Mouse (Mus musculus) liver, embryonic 11.5 days (tissue): ENCODE measurements around the gene Gm17657. TPM values are rescaled to one million over a fixed set of nuclear protein-coding genes. Genes with fewer than 3 reads are reported as not detected.

Experiments used
- ATAC-seq: fragments of 200-750 bp; cut with Nextera tagmentation; replicated peaks from 2 replicates; pipeline ENCODE4 v1.8.0; 2017; ENCODE audit warnings: moderate number of reproducible peaks, mild to moderate bottlenecking, moderate TSS enrichment, moderate library complexity; ENCODE audit not compliant: low FRiP score
- DNase-seq: peaks from one replicate; pipeline ENCODE4 v3.0.0-alpha.2; 2017; ENCODE audit warnings: low spot score
- H3K27ac ChIP-seq: fragments of 300-500 bp; sonication (generic); 2 replicates; pipeline ENCODE4 v1.5.1; 2014; ENCODE audit warnings: mild to moderate bottlenecking, low read depth, low read length, control low read depth
- H3K27me3 ChIP-seq: fragments of 300-500 bp; sonication (generic); replicated peaks from 2 replicates; pipeline ENCODE4 v1.6.1; 2014; ENCODE audit warnings: low read length, mixed read lengths; ENCODE audit not compliant: control insufficient read depth, insufficient read depth
- H3K36me3 ChIP-seq: fragments of 300-500 bp; sonication (generic); 2 replicates; pipeline ENCODE4 v1.6.1; 2014; ENCODE audit warnings: mild to moderate bottlenecking, low read length, moderate library complexity, mixed read lengths; ENCODE audit not compliant: control insufficient read depth, insufficient read depth
- H3K4me1 ChIP-seq: fragments of 300-500 bp; sonication (generic); replicated peaks from 2 replicates; pipeline ENCODE4 v1.6.1; 2014; ENCODE audit warnings: low read length, mixed read lengths; ENCODE audit not compliant: control insufficient read depth, insufficient read depth
- H3K4me2 ChIP-seq: fragments of 300-500 bp; sonication (generic); 2 replicates; pipeline ENCODE4 v1.6.1; 2014; ENCODE audit warnings: mild to moderate bottlenecking, control low read depth, moderate library complexity
- H3K4me3 ChIP-seq: fragments of 300-500 bp; sonication (generic); 2 replicates; pipeline ENCODE4 v1.5.1; 2014; ENCODE audit warnings: low read depth, low read length, control low read depth
- H3K9ac ChIP-seq: fragments of 300-500 bp; sonication (generic); 2 replicates; pipeline ENCODE4 v1.6.1; 2014; ENCODE audit warnings: low read depth, low read length, control low read depth
- H3K9me3 ChIP-seq: fragments of 300-500 bp; sonication (generic); 2 replicates; pipeline ENCODE4 v1.6.1; 2016; ENCODE audit warnings: low read length, inconsistent platforms, mixed read lengths; ENCODE audit not compliant: control insufficient read depth
- WGBS: fragments of 180-500 bp; shearing (Covaris S2); extraction: QIAGEN DNeasy Blood & Tissue Kit; methylation state at CpG from one replicate; pipeline ENCODE4 v1.1.7; 2014; 5-methylcytosine and 5-hydroxymethylcytosine counted together
- polyA plus RNA-seq: library from polyadenylated mRNA; unstranded; fragments of >200 nt; fragmentation: Nextera tagmentation; extraction: Ambion mirVana; gene quantifications from 2 replicates; pipeline ENCODE4 v1.2.1, GENCODE M21; 2014

Gene Gm17657
- polyA plus RNA-seq, 1 experiment from 2014 or later: 0.11 TPM

- no peak for ATAC-seq
- Histone ChIP-seq H3K4me2 (peak overlapping the region; percentile 95), H3K36me3 (peaks cover 12% of the 10 kb centered on the region), H3K4me1 (peaks cover 39% of the 10 kb centered on the region), H3K27me3 (no peaks in the 10 kb centered on the region), H3K9ac (peak overlapping the region; percentile 84), H3K27ac (peak overlapping the region; percentile 89), H3K9me3 (no peaks in the 10 kb centered on the region), H3K4me3 (peak overlapping the region; percentile 85)
- DNase-seq: no peak
- WGBS: 5% methylated on average over 30 of the region's 30 CpGs
Measured at GRCm38 (mm10) chr17:29488978-29489970, 60.2 kb downstream of the Gm17657 start.

GRCm38 (mm10) chr17:29488257-29488977, 61.0 kb downstream of the Gm17657 start:
- DNase-seq (no peak), ATAC-seq (no peak)
- Histone ChIP-seq H3K4me1 (peaks cover 32% of the 10 kb centered on the region), H3K36me3 (peaks cover 4% of the 10 kb centered on the region; the same call in 1 of the 2 replicates), H3K27ac (peak overlapping the region; percentile 89), H3K27me3 (no peaks in the 10 kb centered on the region), H3K4me3 (no peak overlapping the region), H3K9me3 (no peaks in the 10 kb centered on the region), H3K9ac (peak overlapping the region; percentile 84; the same call in 1 of the 2 replicates), H3K4me2 (peak overlapping the region; percentile 95)
- 77% methylated on average over 8 of the region's 8 CpGs for WGBS

- ATAC-seq (no peak), DNase-seq (no peak)
- H3K4me2 ChIP-seq: no peak overlapping the region
- no peaks in the 10 kb centered on the region for H3K36me3 ChIP-seq
- no peak overlapping the region for H3K27ac ChIP-seq
- H3K27me3 ChIP-seq: no peaks in the 10 kb centered on the region
- H3K9me3 ChIP-seq: 0 out of 2 replicates have a peak, but pooled peaks cover 4% of the 10 kb centered on the region
- H3K4me1 ChIP-seq: peaks cover 30% of the 10 kb centered on the region
- H3K9ac ChIP-seq: no peak overlapping the region
- H3K4me3 ChIP-seq: no peak overlapping the region
- WGBS: 58% methylated on average over 3 of the region's 3 CpGs
Measured at GRCm38 (mm10) chr17:29485336-29486233, 63.9 kb downstream of the Gm17657 start.

GRCm38 (mm10) chr17:29484431-29484830, 65.0 kb downstream of the Gm17657 start:
- ATAC-seq: no peak
- no peaks in the 10 kb centered on the region for H3K36me3 ChIP-seq
- no peaks in the 10 kb centered on the region for H3K27me3 ChIP-seq
- 0 out of 2 replicates have a peak, but pooled peaks cover 4% of the 10 kb centered on the region for H3K9me3 ChIP-seq
- DNase-seq: no peak
- no peak overlapping the region for H3K27ac ChIP-seq
- peaks cover 30% of the 10 kb centered on the region for H3K4me1 ChIP-seq
- no peak overlapping the region for H3K4me2 ChIP-seq
- no peak overlapping the region for H3K4me3 ChIP-seq
- WGBS: 93% methylated on average over 2 of the region's 2 CpGs
- H3K9ac ChIP-seq: no peak overlapping the region

GRCm38 (mm10) chr17:29483282-29483681, 66.2 kb downstream of the Gm17657 start:
- Histone ChIP-seq H3K27me3 (no peaks in the 10 kb centered on the region), H3K4me1 (peaks cover 21% of the 10 kb centered on the region), H3K9ac (no peak overlapping the region), H3K9me3 (0 out of 2 replicates have a peak, but pooled peaks cover 4% of the 10 kb centered on the region), H3K27ac (no peak overlapping the region), H3K4me3 (no peak overlapping the region), H3K4me2 (no peak overlapping the region), H3K36me3 (no peaks in the 10 kb centered on the region)
- ATAC-seq: no peak
- 95% methylated on average over 2 of the region's 2 CpGs for WGBS
- no peak for DNase-seq

- ATAC-seq (no peak), DNase-seq (no peak)
- H3K4me1 ChIP-seq: peaks cover 21% of the 10 kb centered on the region
- no peak overlapping the region for H3K4me3 ChIP-seq
- 0 out of 2 replicates have a peak, but pooled peaks cover 4% of the 10 kb centered on the region for H3K9me3 ChIP-seq
- 88% methylated on average over 7 of the region's 7 CpGs for WGBS
- H3K9ac ChIP-seq: no peak overlapping the region
- no peaks in the 10 kb centered on the region for H3K27me3 ChIP-seq
- no peak overlapping the region for H3K4me2 ChIP-seq
- no peak overlapping the region; the same call in 1 of the 2 replicates for H3K27ac ChIP-seq
- H3K36me3 ChIP-seq: no peaks in the 10 kb centered on the region
Measured at GRCm38 (mm10) chr17:29482632-29483031, 66.8 kb downstream of the Gm17657 start.

GRCm38 (mm10) chr17:29480256-29480655, 69.2 kb downstream of the Gm17657 start:
- no peaks in the 10 kb centered on the region for H3K27me3 ChIP-seq
- H3K27ac ChIP-seq: no peak overlapping the region
- ATAC-seq (no peak), DNase-seq (no peak)
- no peak overlapping the region for H3K9ac ChIP-seq
- no peak overlapping the region for H3K4me3 ChIP-seq
- H3K4me2 ChIP-seq: no peak overlapping the region
- H3K9me3 ChIP-seq: 0 out of 2 replicates have a peak, but pooled peaks cover 4% of the 10 kb centered on the region
- 78% methylated on average over 2 of the region's 2 CpGs for WGBS
- peaks cover 11% of the 10 kb centered on the region for H3K4me1 ChIP-seq
- no peaks in the 10 kb centered on the region for H3K36me3 ChIP-seq

GRCm38 (mm10) chr17:29478271-29478670, 71.2 kb downstream of the Gm17657 start:
- H3K4me2 ChIP-seq: no peak overlapping the region
- ATAC-seq (no peak), DNase-seq (no peak)
- no peak overlapping the region for H3K4me3 ChIP-seq
- H3K27me3 ChIP-seq: no peaks in the 10 kb centered on the region
- H3K9ac ChIP-seq: no peak overlapping the region
- H3K27ac ChIP-seq: no peak overlapping the region
- H3K36me3 ChIP-seq: no peaks in the 10 kb centered on the region
- 0 out of 2 replicates have a peak, but pooled peaks cover 4% of the 10 kb centered on the region for H3K9me3 ChIP-seq
- peaks cover 10% of the 10 kb centered on the region for H3K4me1 ChIP-seq
- 69% methylated on average over 4 of the region's 4 CpGs for WGBS
